Mouse (Mus musculus): ENCODE measurements around the gene Olfr1118.
"Not testable (repeated sequence)": the region's sequence is repeated elsewhere in the genome, so short reads cannot be mapped to it uniquely, and the experiment has no call there.

Olfr1118 gene

DNA sequence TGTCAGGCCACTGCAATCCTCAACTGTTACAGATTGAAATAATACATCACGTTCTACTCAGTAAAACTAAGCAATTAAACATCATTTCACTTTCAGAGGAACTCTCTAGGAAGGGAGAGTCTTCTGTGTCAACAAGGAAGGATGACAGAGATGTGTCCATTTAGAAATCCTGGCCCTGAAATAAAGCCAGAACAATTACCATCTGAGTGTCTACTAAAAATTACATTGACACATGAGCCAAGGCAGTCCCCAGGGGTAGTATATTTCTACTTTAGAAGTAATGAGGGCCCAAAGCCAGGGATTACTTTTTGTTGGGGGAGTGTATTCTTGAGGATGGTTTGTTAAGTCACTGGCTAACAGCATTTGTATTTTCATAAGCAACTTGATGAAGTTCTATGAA, at the start of gene Olfr1118:
Gene Olfr1118, plus strand, starts transcription at position 301 of the 400 bp plus-strand sequence.
- no peak for DNase-seq

DNA sequence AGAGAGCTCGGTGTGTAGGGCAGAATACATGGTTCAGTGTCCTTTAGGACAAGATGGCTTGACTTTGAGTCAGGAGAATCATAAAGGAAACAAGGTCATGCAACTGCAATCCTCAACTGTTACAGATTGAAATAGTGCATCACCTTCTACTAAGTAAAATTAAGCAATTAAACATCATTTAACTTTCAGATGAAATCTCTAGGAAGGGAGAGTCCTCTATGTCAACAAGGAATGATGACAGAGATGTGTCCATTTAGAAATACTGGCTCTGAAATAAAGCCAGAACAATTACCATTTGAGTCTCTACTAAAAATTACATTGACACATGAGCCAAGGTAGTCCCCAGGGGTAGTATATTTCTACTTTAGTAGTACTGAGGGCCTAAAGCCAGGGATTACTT, 40.1 kb upstream of the Olfr1118 start, which contains the start of gene Olfr1116:
Gene Olfr1116, plus strand, starts transcription at position 301 of the 400 bp plus-strand sequence.
- DNase-seq, result no peak

GRCm38 (mm10) chr2:87293977-87294376, 13.4 kb upstream of the Olfr1118 start:
- not testable (repeated sequence) for DNase-seq

DNA sequence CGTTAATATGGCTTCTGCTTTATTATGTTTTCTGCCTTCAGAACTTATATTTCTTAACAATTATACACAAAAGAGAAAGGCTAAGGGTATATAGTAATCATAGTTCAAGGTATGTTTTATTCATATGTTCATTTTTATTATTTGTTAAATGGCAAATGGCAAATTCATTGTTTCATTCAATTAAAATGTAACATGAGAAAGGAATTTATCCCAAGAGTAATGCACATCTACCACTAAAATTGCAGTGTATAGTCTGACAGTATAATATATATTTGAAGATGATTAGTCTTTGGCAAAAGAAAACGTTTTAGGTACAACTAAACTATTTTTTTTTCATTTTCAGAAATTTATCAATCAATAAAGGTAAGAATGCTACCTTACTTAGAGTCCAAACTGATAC, 47.1 kb downstream of the Olfr1118 start, which contains the start of gene Olfr1120:
Gene Olfr1120, plus strand, starts transcription at position 301 of the 400 bp plus-strand sequence.
- no peak for DNase-seq

DNA sequence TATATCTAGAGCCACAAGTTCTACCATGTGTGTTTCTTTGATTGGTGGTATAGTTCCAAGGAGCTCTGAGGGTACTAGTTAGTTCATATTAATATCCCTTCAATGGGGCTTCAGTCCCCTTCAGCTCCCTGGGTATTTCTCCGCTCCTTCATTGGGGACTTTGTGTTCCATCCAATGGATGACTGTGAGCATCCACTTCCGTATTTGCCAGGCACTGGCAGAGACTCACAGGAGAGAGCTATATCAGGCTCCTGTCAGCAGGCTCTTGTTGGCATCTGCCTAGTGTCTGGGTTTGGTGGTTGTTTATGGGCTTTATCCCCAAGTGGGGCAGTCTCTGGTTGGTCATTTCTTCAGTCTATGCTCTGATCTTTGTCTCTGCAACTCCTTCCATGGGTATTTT, 52.7 kb downstream of the Olfr1118 start:
- not testable (repeated sequence) for DNase-seq
